Mouse (Mus musculus) heart, adult 9 months (tissue): ENCODE data around the gene 4930523C07Rik.

Source experiments
- DNase-seq, 2 experiments: peaks; one replicate each; pipeline ENCODE4 v3.0.0; 2022; ENCODE audit warnings: low spot score in 2 of 2

The 4930523C07Rik gene

GRCm38 (mm10) chr1:160099659-160100302, 55.6 kb downstream of the 4930523C07Rik start:
- DNase-seq: no peak

- DNase-seq: peak; percentile 7 to 13
Measured at GRCm38 (mm10) chr1:160100996-160101395, 56.8 kb downstream of the 4930523C07Rik start.

- no peak for DNase-seq
Measured at GRCm38 (mm10) chr1:160105426-160105825, 61.2 kb downstream of the 4930523C07Rik start.

DNA sequence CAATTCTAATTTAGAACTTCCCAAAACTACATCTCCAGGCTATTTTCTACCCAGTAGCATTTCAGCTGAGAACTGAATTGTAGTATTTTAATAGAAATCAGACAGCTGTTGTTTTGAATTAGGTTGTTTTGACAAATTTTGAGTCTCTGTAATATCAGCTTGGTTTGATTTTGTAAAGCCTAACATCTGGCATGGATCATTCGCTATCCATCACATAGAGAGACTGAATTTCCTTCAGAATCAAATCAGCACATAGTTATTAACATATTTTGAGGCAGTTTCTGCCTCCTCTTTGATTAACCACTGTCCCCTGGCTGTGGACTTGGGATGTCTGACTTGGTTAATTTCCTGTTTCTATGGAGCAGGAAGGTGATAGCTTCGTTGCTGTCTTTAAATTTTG, 64.4 kb downstream of the 4930523C07Rik start:
- no peak for DNase-seq

- DNase-seq: no peak
Measured at GRCm38 (mm10) chr1:160123957-160124356, 79.8 kb downstream of the 4930523C07Rik start.
